Mouse (Mus musculus): ENCODE results near the gene Gm49510.

- TF ChIP-seq CTCF (IDR thresholded peaks at IDR 0.05; ENCODE audit: low read depth, low read length) (peak; percentile 56), GATA2 (IDR thresholded peaks at IDR 0.05; ENCODE audit: borderline replicate concordance, low read depth, low read length) (no peak), GATA1 (IDR thresholded peaks at IDR 0.05; ENCODE audit: borderline replicate concordance, low read length) (no peak)
These were observed 47.8 kb upstream of the Gm49510 start for GRCm38 (mm10) chr15:78851505-78852153.

Measured in G1E (cell line).